ENCODE assay signal across 13 mouse cellular contexts in genomic region chr7:25087256-25087912, GRCm38 (mm10). TPM values are rescaled to one million over a fixed set of nuclear protein-coding genes. Genes with fewer than 3 reads are reported as not detected.
A peak's percentile ranks its signal among the peaks of the same experiment; 100 is the strongest.
DNase-seq lines count a peak whose midpoint lies in the region; ATAC-seq and TF ChIP-seq lines count a peak whose summit lies in the region.
"Had no signal": no experiment of that assay in that cellular context is flagged by ENCODE, and none has a peak within 500 bp of the region (broad histone marks: within the 10 kb centered on the region; RNA-seq: fewer than 3 reads in every experiment).

No protein-coding gene starts in this region.

- no peak overlapping the region for H3K27ac ChIP-seq in midbrain, embryonic 11.5 days (ENCODE audit: low read depth, low read length)
- no peak overlapping the region for H3K27ac ChIP-seq in midbrain, postnatal 0 days (ENCODE audit: low read depth, low read length)
- H3K27ac ChIP-seq in forebrain, embryonic 11.5 days (ENCODE audit: low read depth, low read length): no peak overlapping the region
- H3K27ac ChIP-seq in midbrain, embryonic 14.5 days (replicated peaks; ENCODE audit: low read depth, low read length): no peak overlapping the region
- H3K27ac ChIP-seq: left cerebral cortex, adult 2 months had no signal

- H3K4me1 ChIP-seq in midbrain, embryonic 11.5 days (ENCODE audit: control insufficient read depth, insufficient read depth, low read length): peaks cover 17% of the 10 kb centered on the region
- H3K4me1 ChIP-seq in midbrain, postnatal 0 days (ENCODE audit: insufficient read depth, low read length): no peaks in the 10 kb centered on the region
- H3K4me1 ChIP-seq in forebrain, embryonic 11.5 days (replicated peaks; ENCODE audit: control insufficient read depth, insufficient read depth, low read length): peaks cover 3% of the 10 kb centered on the region; the same call in 1 of the 2 replicates
- H3K4me1 ChIP-seq in midbrain, embryonic 14.5 days (ENCODE audit: control insufficient read depth, insufficient read depth, low read length): no peaks in the 10 kb centered on the region

- H3K4me2 ChIP-seq in midbrain, embryonic 11.5 days: no peak overlapping the region
- H3K4me2 ChIP-seq in midbrain, postnatal 0 days (ENCODE audit: low read depth, low read length, poor library complexity, severe bottlenecking): no peak overlapping the region
- no peak overlapping the region for H3K4me2 ChIP-seq in forebrain, embryonic 11.5 days (ENCODE audit: low read depth, low read length, severe bottlenecking)
- H3K4me2 ChIP-seq in midbrain, embryonic 14.5 days (ENCODE audit: low read length): no peak overlapping the region

- no peak overlapping the region for H3K9ac ChIP-seq in midbrain, embryonic 11.5 days (ENCODE audit: low read length)
- H3K9ac ChIP-seq in midbrain, postnatal 0 days (replicated peaks; ENCODE audit: low read length, poor library complexity, severe bottlenecking): no peak overlapping the region
- H3K9ac ChIP-seq in forebrain, embryonic 11.5 days (ENCODE audit: low read length): no peak overlapping the region
- no peak overlapping the region for H3K9ac ChIP-seq in midbrain, embryonic 14.5 days (replicated peaks; ENCODE audit: low read length)

- no peaks in the 10 kb centered on the region for H3K27me3 ChIP-seq in midbrain, embryonic 11.5 days (ENCODE audit: control insufficient read depth, insufficient read depth, low read length)
- no peaks in the 10 kb centered on the region for H3K27me3 ChIP-seq in midbrain, postnatal 0 days (ENCODE audit: insufficient read depth, low read length)
- H3K27me3 ChIP-seq in forebrain, embryonic 11.5 days (ENCODE audit: control insufficient read depth, insufficient read depth, low read length): no peaks in the 10 kb centered on the region
- H3K27me3 ChIP-seq in midbrain, embryonic 14.5 days (ENCODE audit: control insufficient read depth, insufficient read depth, low read length): no peaks in the 10 kb centered on the region
- H3K27me3 ChIP-seq: Patski had no signal

- peak; percentile 40 for ATAC-seq in midbrain, embryonic 11.5 days (ENCODE audit: low FRiP score)
- ATAC-seq in midbrain, postnatal 0 days (ENCODE audit: low FRiP score): no peak
- ATAC-seq in forebrain, embryonic 11.5 days (replicated peaks; ENCODE audit: low FRiP score): peak; percentile 31; the same call in 1 of the 2 replicates
- peak; percentile 35; the same call in 1 of the 2 replicates for ATAC-seq in midbrain, embryonic 14.5 days (ENCODE audit: low FRiP score, low TSS enrichment)
- ATAC-seq: Patski had no signal

- DNase-seq in adrenal gland, postnatal 36 days: peak; percentile 34 to 57
- DNase-seq in adrenal gland, postnatal 4 days (ENCODE audit: low spot score in 2 of 2): no peak
- peak; percentile 91 for DNase-seq in midbrain, embryonic 11.5 days (ENCODE audit: low spot score, missing footprints)
- DNase-seq in midbrain, postnatal 0 days (ENCODE audit: low spot score): no peak
- no peak for DNase-seq in forebrain, embryonic 11.5 days (ENCODE audit: low spot score)
- DNase-seq in midbrain, embryonic 14.5 days: no peak
- no peak for DNase-seq in layer of hippocampus, adult 11-12 months (ENCODE audit: low spot score)
- no peak for DNase-seq in left cerebral cortex, adult 9 months (ENCODE audit: low spot score in 2 of 2)
- DNase-seq: cerebellum, adult 9-11 months; gastrocnemius, postnatal 25 days; kidney, postnatal 10 days had no signal

- no peak overlapping the region for H3K4me3 ChIP-seq in midbrain, embryonic 11.5 days (ENCODE audit: low read depth, low read length)
- H3K4me3 ChIP-seq in midbrain, postnatal 0 days (ENCODE audit: low read depth, low read length): no peak overlapping the region
- H3K4me3 ChIP-seq in forebrain, embryonic 11.5 days (ENCODE audit: low read depth, low read length): no peak overlapping the region
- H3K4me3 ChIP-seq in midbrain, embryonic 14.5 days (replicated peaks; ENCODE audit: low read depth, low read length): no peak overlapping the region
- H3K4me3 ChIP-seq: left cerebral cortex, adult 2 months had no signal

- no peaks in the 10 kb centered on the region for H3K9me3 ChIP-seq in midbrain, embryonic 11.5 days (ENCODE audit: control insufficient read depth, low read length)
- no peaks in the 10 kb centered on the region for H3K9me3 ChIP-seq in midbrain, postnatal 0 days (ENCODE audit: low read length)
- H3K9me3 ChIP-seq in forebrain, embryonic 11.5 days (ENCODE audit: control insufficient read depth, low read length): no peaks in the 10 kb centered on the region
- no peaks in the 10 kb centered on the region for H3K9me3 ChIP-seq in midbrain, embryonic 14.5 days (ENCODE audit: control insufficient read depth, low read length)

- peaks cover 14% of the 10 kb centered on the region; the same call in 1 of the 2 replicates for H3K36me3 ChIP-seq in midbrain, embryonic 11.5 days (ENCODE audit: control insufficient read depth, insufficient read depth, low read length)
- peaks cover 34% of the 10 kb centered on the region for H3K36me3 ChIP-seq in midbrain, postnatal 0 days (ENCODE audit: insufficient read depth, low read length)
- peaks cover 12% of the 10 kb centered on the region for H3K36me3 ChIP-seq in forebrain, embryonic 11.5 days (ENCODE audit: control insufficient read depth, insufficient read depth, low read length)
- H3K36me3 ChIP-seq in midbrain, embryonic 14.5 days (ENCODE audit: control insufficient read depth, insufficient read depth, low read length): peaks cover 34% of the 10 kb centered on the region

- 57% methylated on average over 10 of the region's 10 CpGs for WGBS in midbrain, embryonic 11.5 days
- 55% methylated on average over 10 of the region's 10 CpGs for WGBS in midbrain, postnatal 0 days
- WGBS in forebrain, embryonic 11.5 days: 60% methylated on average over 10 of the region's 10 CpGs
- 52% methylated on average over 10 of the region's 10 CpGs for WGBS in midbrain, embryonic 14.5 days

- TF ChIP-seq CTCF in midbrain, postnatal 0 days (IDR thresholded peaks at IDR 0.05): no peak

RNA-seq across cellular contexts. Expression of gene Zfp574, which starts 15.0 kb away (rescaled TPM):
- total RNA-seq in adrenal gland, postnatal 36 days (2021): 10 to 100 TPM; 20.6 to 20.9 TPM
- 10 to 100 TPM; 22.3 to 24.4 TPM for total RNA-seq in adrenal gland, postnatal 4 days (2021)
- polyA plus RNA-seq in midbrain, embryonic 11.5 days (2014; fragmentation: Nextera tagmentation; extraction: Ambion mirVana): 20.3 and 22.9 TPM in 2 replicates
- total RNA-seq in midbrain, postnatal 0 days (2014; rRNA removed): 37.4 and 38.0 TPM in 2 replicates
- polyA plus RNA-seq in midbrain, postnatal 0 days (2015; fragmentation: Nextera tagmentation; extraction: Ambion mirVana): 30.9 and 31.9 TPM in 2 replicates
- polyA plus RNA-seq in forebrain, embryonic 11.5 days (2014; fragmentation: Nextera tagmentation; extraction: Ambion mirVana): 34.3 and 38.3 TPM in 2 replicates
- 24.9 and 33.0 TPM in 2 replicates for polyA plus RNA-seq in midbrain, embryonic 14.5 days (2014; fragmentation: Nextera tagmentation; extraction: Ambion mirVana)

RNA-seq across cellular contexts. Expression of gene Grik5, which starts 15.2 kb away (rescaled TPM):
- 10 to 100 TPM; 13.4 to 16.9 TPM for total RNA-seq in adrenal gland, postnatal 36 days (2021)
- total RNA-seq in adrenal gland, postnatal 4 days (2021): 10 to 100 TPM; 38.1 to 45.1 TPM
- polyA plus RNA-seq in midbrain, embryonic 11.5 days (2014; fragmentation: Nextera tagmentation; extraction: Ambion mirVana): 8.7 and 9.3 TPM in 2 replicates
- total RNA-seq in midbrain, postnatal 0 days (2014; rRNA removed): 153 and 161 TPM in 2 replicates
- polyA plus RNA-seq in midbrain, postnatal 0 days (2015; fragmentation: Nextera tagmentation; extraction: Ambion mirVana): 15.7 and 18.6 TPM in 2 replicates
- 13.6 and 14.0 TPM in 2 replicates for polyA plus RNA-seq in forebrain, embryonic 11.5 days (2014; fragmentation: Nextera tagmentation; extraction: Ambion mirVana)
- polyA plus RNA-seq in midbrain, embryonic 14.5 days (2014; fragmentation: Nextera tagmentation; extraction: Ambion mirVana): 21.7 and 27.3 TPM in 2 replicates

Comparison
In these comparisons a context has a peak if more than half of its experiments do, and no peak if none do; other contexts are left out.
1. DNase-seq: peak in adrenal gland, postnatal 36 days (2 of 2) and midbrain, embryonic 11.5 days (single experiment); none in adrenal gland, postnatal 4 days (0 of 2), midbrain, postnatal 0 days (single experiment), forebrain, embryonic 11.5 days (single experiment), midbrain, embryonic 14.5 days (single experiment), layer of hippocampus, adult 11-12 months (single experiment) and left cerebral cortex, adult 9 months (0 of 2).